Mouse (Mus musculus) forebrain, postnatal 0 days (tissue): ENCODE data around the gene Cacna1d. TPM values are rescaled to one million over a fixed set of nuclear protein-coding genes. Genes with fewer than 3 reads are reported as not detected.

Experiments used
- ATAC-seq: fragments of 200-750 bp; cut with Nextera tagmentation; 2 replicates; pipeline ENCODE4 v1.8.0; 2017; ENCODE audit warnings: mild to moderate bottlenecking, moderate library complexity
- DNase-seq: peaks from one replicate; pipeline ENCODE4 v3.0.0-alpha.2; 2015
- H3K27ac ChIP-seq: fragments of 300-500 bp; sonication (generic); 2 replicates; pipeline ENCODE4 v1.5.1; 2014; ENCODE audit warnings: low read depth, mild to moderate bottlenecking, antibody characterized with exemption, low read length, moderate library complexity, mixed read lengths
- H3K27me3 ChIP-seq: fragments of 300-500 bp; sonication (generic); 2 replicates; pipeline ENCODE4 v1.6.1; 2014; ENCODE audit warnings: mild to moderate bottlenecking, low read length, mixed read lengths; ENCODE audit not compliant: insufficient read depth
- H3K36me3 ChIP-seq: fragments of 300-500 bp; sonication (generic); 2 replicates; pipeline ENCODE4 v1.6.1; 2014; ENCODE audit warnings: mild to moderate bottlenecking, moderate library complexity; ENCODE audit not compliant: insufficient read depth
- H3K4me1 ChIP-seq: fragments of 300-500 bp; sonication (generic); 2 replicates; pipeline ENCODE4 v1.6.1; 2014; ENCODE audit warnings: antibody characterized with exemption; ENCODE audit not compliant: insufficient read depth
- H3K4me2 ChIP-seq: fragments of 300-500 bp; sonication (generic); 2 replicates; pipeline ENCODE4 v1.6.1; 2014; ENCODE audit warnings: low read depth, mild to moderate bottlenecking, moderate library complexity
- H3K4me3 ChIP-seq: fragments of 300-500 bp; sonication (generic); 2 replicates; pipeline ENCODE4 v1.5.1; 2014; ENCODE audit warnings: low read depth, low read length, mixed read lengths
- H3K9ac ChIP-seq: fragments of 300-500 bp; sonication (generic); 2 replicates; pipeline ENCODE4 v1.6.1; 2014; ENCODE audit warnings: mild to moderate bottlenecking
- H3K9me3 ChIP-seq: fragments of 300-500 bp; sonication (generic); 2 replicates; pipeline ENCODE4 v1.6.1; 2016; ENCODE audit warnings: low read length
- CTCF ChIP-seq: sonication (generic); IDR thresholded peaks from 2 replicates; pipeline ENCODE4 v1.5.1; 2016; ENCODE audit warnings: antibody characterized with exemption, control low read depth, low read depth
- WGBS: fragments of 180-500 bp; shearing (Covaris S2); extraction: QIAGEN DNeasy Blood & Tissue Kit; methylation state at CpG from one replicate; pipeline ENCODE4 v1.1.7; 2014; 5-methylcytosine and 5-hydroxymethylcytosine counted together
- polyA plus RNA-seq: library from polyadenylated mRNA; unstranded; fragments of >200 nt; fragmentation: Nextera tagmentation; extraction: Ambion mirVana; gene quantifications from 2 replicates; pipeline ENCODE4 v1.2.1, GENCODE M21; 2015
- total RNA-seq: library from RNA; depleted of rRNA; stranded (reverse); fragments of >200 nt; gene quantifications from 2 replicates; pipeline ENCODE4 v1.2.3, GENCODE M21; 2014

Gene Cacna1d
- total and polyA plus RNA-seq, 2 experiments from 2014 or later, result 7.2 to 31.3 TPM

- ATAC-seq (no peak), DNase-seq (peak; percentile 26)
- Histone ChIP-seq H3K36me3 (peaks cover 3% of the 10 kb centered on the region; the same call in 1 of the 2 replicates), H3K27me3 (no peaks in the 10 kb centered on the region), H3K4me3 (no peak overlapping the region), H3K27ac (no peak overlapping the region), H3K9me3 (no peaks in the 10 kb centered on the region), H3K9ac (no peak overlapping the region), H3K4me2 (no peak overlapping the region), H3K4me1 (no peaks in the 10 kb centered on the region)
- TF ChIP-seq CTCF, result peak; percentile 64
- 47% methylated on average over 2 of the region's 2 CpGs for WGBS
These were observed 382.2 kb downstream of the Cacna1d start for GRCm38 (mm10) chr14:30109079-30109478.

DNA sequence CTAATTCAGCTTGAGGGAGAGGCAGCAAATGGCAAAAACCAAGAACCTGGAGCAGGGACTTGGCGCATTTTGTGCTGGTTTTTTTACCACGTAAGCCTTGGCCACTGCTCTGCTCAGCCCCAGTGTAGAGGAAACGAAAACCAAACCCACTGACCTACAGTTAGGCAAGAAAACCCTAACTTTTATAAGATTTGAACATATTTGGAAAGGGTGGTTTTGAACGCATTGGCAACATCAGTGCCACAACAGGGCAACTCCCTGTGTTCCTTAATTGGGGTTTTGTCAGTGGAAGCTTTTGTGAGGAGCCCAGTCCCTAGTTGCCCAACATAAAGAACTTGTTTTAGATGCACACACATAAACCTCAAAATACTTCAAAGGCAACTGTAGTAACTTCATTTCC lies 384.7 kb downstream of the Cacna1d start:
- H3K4me2 ChIP-seq, result no peak overlapping the region
- 77% methylated on average over 4 of the region's 4 CpGs for WGBS
- ATAC-seq, result no peak

DNA sequence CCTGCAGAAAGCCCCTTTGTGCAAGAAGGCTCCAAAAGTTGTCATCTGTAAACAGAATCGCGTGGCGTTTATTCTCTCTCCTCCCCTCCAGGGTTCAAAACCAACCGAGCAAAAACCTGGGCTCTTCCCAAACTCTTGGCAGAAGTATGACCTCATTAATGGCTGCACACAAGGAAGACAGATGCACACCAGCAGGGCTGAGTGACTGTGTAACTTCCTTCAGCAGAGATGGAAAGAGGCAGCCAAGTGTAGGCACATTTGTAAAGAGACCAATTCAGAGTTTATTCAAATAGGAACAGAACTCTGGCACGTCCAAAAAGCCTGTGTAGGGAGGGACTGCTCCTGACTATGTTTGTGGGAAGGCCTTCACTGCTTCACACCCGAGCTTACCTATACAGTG lies 385.7 kb downstream of the Cacna1d start:
- no peak for TF ChIP-seq CTCF
- Histone ChIP-seq H3K9me3 (no peaks in the 10 kb centered on the region), H3K27ac (no peak overlapping the region), H3K4me1 (no peaks in the 10 kb centered on the region), H3K27me3 (no peaks in the 10 kb centered on the region), H3K4me3 (no peak overlapping the region), H3K4me2 (no peak overlapping the region), H3K36me3 (peaks cover 14% of the 10 kb centered on the region; the same call in 1 of the 2 replicates), H3K9ac (no peak overlapping the region)
- WGBS, result 32% methylated on average over 6 of the region's 6 CpGs
- DNase-seq (peak; percentile 61), ATAC-seq (peak; percentile 86)

More for the DNA sequence above, 384.7 kb downstream of the Cacna1d start:
- no peak for DNase-seq
- H3K27ac ChIP-seq, result no peak overlapping the region
- H3K36me3 ChIP-seq, result peaks cover 10% of the 10 kb centered on the region; the same call in 1 of the 2 replicates
- no peaks in the 10 kb centered on the region for H3K27me3 ChIP-seq
- H3K4me1 ChIP-seq, result no peaks in the 10 kb centered on the region
- TF ChIP-seq CTCF, result no peak
- H3K9ac ChIP-seq, result no peak overlapping the region
- H3K9me3 ChIP-seq, result no peaks in the 10 kb centered on the region
- H3K4me3 ChIP-seq, result no peak overlapping the region

- Histone ChIP-seq H3K4me2 (no peak overlapping the region), H3K4me3 (no peak overlapping the region), H3K9me3 (no peaks in the 10 kb centered on the region), H3K9ac (no peak overlapping the region), H3K36me3 (peaks cover 18% of the 10 kb centered on the region; the same call in 1 of the 2 replicates), H3K27ac (no peak overlapping the region), H3K27me3 (no peaks in the 10 kb centered on the region), H3K4me1 (no peaks in the 10 kb centered on the region)
- ATAC-seq (no peak), DNase-seq (no peak)
- WGBS, result 72% methylated on average over 8 of the region's 8 CpGs
- TF ChIP-seq CTCF, result no peak
These were observed 387.2 kb downstream of the Cacna1d start for GRCm38 (mm10) chr14:30103946-30104536.

DNA sequence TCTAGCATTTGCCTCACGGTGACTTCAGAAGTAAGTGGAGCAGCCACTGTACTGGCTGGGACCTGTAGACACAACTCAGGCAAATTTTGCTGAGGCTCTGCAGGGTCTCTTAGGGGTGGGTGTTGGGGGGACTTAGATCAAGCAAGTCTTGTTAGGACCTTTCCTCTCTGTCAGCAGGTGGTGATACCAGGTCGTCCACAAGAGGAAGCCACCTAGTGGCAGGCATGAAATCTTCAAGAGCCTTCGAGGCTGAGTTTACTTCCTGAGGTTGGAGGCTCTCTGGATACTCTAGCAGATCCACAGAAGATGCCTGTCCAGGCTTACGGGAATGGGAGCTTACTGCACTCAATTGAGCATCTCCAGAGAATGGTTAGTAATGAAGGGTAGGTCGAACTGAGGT lies 394.0 kb downstream of the Cacna1d start:
- Histone ChIP-seq H3K9ac (no peak overlapping the region), H3K36me3 (peaks cover 45% of the 10 kb centered on the region), H3K4me1 (no peaks in the 10 kb centered on the region), H3K4me3 (no peak overlapping the region), H3K4me2 (no peak overlapping the region), H3K9me3 (no peaks in the 10 kb centered on the region), H3K27me3 (no peaks in the 10 kb centered on the region), H3K27ac (no peak overlapping the region)
- TF ChIP-seq CTCF, result peak; percentile 56
- 62% methylated on average over 5 of the region's 5 CpGs for WGBS
- ATAC-seq (no peak), DNase-seq (no peak)

GRCm38 (mm10) chr14:30092426-30092825 lies 398.8 kb downstream of the Cacna1d start:
- no peak overlapping the region for H3K4me3 ChIP-seq
- no peaks in the 10 kb centered on the region for H3K4me1 ChIP-seq
- TF ChIP-seq CTCF, result no peak
- H3K27ac ChIP-seq, result no peak overlapping the region
- ATAC-seq (no peak), DNase-seq (no peak)
- no peak overlapping the region for H3K4me2 ChIP-seq
- 83% methylated on average over 4 of the region's 4 CpGs for WGBS
- no peak overlapping the region for H3K9ac ChIP-seq
- H3K36me3 ChIP-seq, result peaks cover 31% of the 10 kb centered on the region
- H3K27me3 ChIP-seq, result no peaks in the 10 kb centered on the region
- no peaks in the 10 kb centered on the region for H3K9me3 ChIP-seq

- no peak for ATAC-seq
- peaks cover 31% of the 10 kb centered on the region for H3K36me3 ChIP-seq
- no peaks in the 10 kb centered on the region for H3K9me3 ChIP-seq
- WGBS, result 83% methylated on average over 2 of the region's 2 CpGs
- DNase-seq, result no peak
- H3K27me3 ChIP-seq, result no peaks in the 10 kb centered on the region
- H3K4me1 ChIP-seq, result no peaks in the 10 kb centered on the region
- H3K4me3 ChIP-seq, result no peak overlapping the region
- no peak for TF ChIP-seq CTCF
- no peak overlapping the region for H3K4me2 ChIP-seq
- no peak overlapping the region for H3K9ac ChIP-seq
- no peak overlapping the region for H3K27ac ChIP-seq
These were observed 399.2 kb downstream of the Cacna1d start for GRCm38 (mm10) chr14:30092021-30092420.
